Mouse (Mus musculus) forebrain, embryonic 16.5 days (tissue): Measurements from ENCODE around the gene Nsmce3. TPM values are rescaled to one million over a fixed set of nuclear protein-coding genes. Genes with fewer than 3 reads are reported as not detected.

Experiments used
- ATAC-seq: fragments of 200-750 bp; cut with Nextera tagmentation; 2 replicates; pipeline ENCODE4 v1.8.0; 2017; ENCODE audit warnings: mild to moderate bottlenecking, moderate library complexity
- H3K27ac ChIP-seq: fragments of 300-500 bp; sonication (generic); 2 replicates; pipeline ENCODE4 v1.5.1; 2014; ENCODE audit warnings: low read length, control low read depth
- H3K27me3 ChIP-seq: fragments of 300-500 bp; sonication (generic); replicated peaks from 2 replicates; pipeline ENCODE4 v1.6.1; 2014; ENCODE audit warnings: low read length; ENCODE audit not compliant: control insufficient read depth, insufficient read depth
- H3K36me3 ChIP-seq: fragments of 300-500 bp; sonication (generic); 2 replicates; pipeline ENCODE4 v1.6.1; 2014; ENCODE audit not compliant: control insufficient read depth, insufficient read depth
- H3K4me1 ChIP-seq: fragments of 300-500 bp; sonication (generic); replicated peaks from 2 replicates; pipeline ENCODE4 v1.6.1; 2014; ENCODE audit warnings: low read length; ENCODE audit not compliant: control insufficient read depth, insufficient read depth
- H3K4me2 ChIP-seq: fragments of 300-500 bp; sonication (generic); 2 replicates; pipeline ENCODE4 v1.6.1; 2014; ENCODE audit warnings: mild to moderate bottlenecking, low read length, control low read depth
- H3K4me3 ChIP-seq: fragments of 300-500 bp; sonication (generic); replicated peaks from 2 replicates; pipeline ENCODE4 v1.5.1; 2014; ENCODE audit warnings: mild to moderate bottlenecking, low read length, control low read depth
- H3K9ac ChIP-seq: fragments of 300-500 bp; sonication (generic); replicated peaks from 2 replicates; pipeline ENCODE4 v1.6.1; 2014; ENCODE audit warnings: low read depth, low read length, control low read depth
- H3K9me3 ChIP-seq: fragments of 300-500 bp; sonication (generic); 2 replicates; pipeline ENCODE4 v1.6.1; 2016; ENCODE audit warnings: low read length; ENCODE audit not compliant: control insufficient read depth
- WGBS: fragments of 180-500 bp; shearing (Covaris S2); extraction: QIAGEN DNeasy Blood & Tissue Kit; methylation state at CpG from one replicate; pipeline ENCODE4 v1.1.7; 2014; 5-methylcytosine and 5-hydroxymethylcytosine counted together
- polyA plus RNA-seq: library from polyadenylated mRNA; unstranded; fragments of >200 nt; fragmentation: Nextera tagmentation; extraction: Ambion mirVana; gene quantifications from 2 replicates; pipeline ENCODE4 v1.2.1, GENCODE M21; 2015

The Nsmce3 gene
- 9.5 and 9.9 TPM in 2 replicates for polyA plus RNA-seq

DNA sequence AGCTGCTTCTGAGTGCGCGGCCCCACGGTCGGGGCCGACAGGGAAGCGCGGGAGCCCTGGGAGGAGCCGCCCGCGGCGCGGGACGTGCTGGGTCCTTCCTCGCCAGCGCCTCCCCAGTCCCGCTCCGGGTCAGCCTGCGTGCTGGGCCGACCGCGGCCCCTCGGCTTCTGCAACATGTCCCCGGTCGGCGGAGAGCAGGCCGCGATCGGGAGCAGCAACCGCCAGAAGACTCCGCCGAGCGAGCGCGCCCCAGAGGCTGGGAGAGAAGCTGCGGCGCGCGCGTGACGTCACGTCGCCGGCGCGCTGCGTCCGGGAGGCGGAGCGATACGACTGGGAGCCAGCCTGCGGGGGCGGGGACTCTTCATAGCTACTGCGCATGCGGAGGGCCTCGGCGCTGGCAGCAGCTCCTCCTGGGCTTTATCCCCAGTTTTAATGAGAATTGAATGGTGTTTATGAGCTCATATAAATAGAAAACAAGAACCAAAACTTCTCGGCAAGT, at the start of gene Nsmce3:
Gene Nsmce3, minus strand, starts transcription at position 255 of the 499 bp plus-strand sequence.
- ATAC-seq = peak; percentile 96
- Histone ChIP-seq H3K9me3 (no peaks in the 10 kb centered on the region), H3K9ac (peak within 1 kb of the TSS; percentile 93), H3K27ac (peak within 1 kb of the TSS; percentile 95), H3K4me2 (peak within 1 kb of the TSS; percentile 98), H3K36me3 (no peaks in the 10 kb centered on the region), H3K4me1 (peaks cover 33% of the 10 kb centered on the region), H3K27me3 (no peaks in the 10 kb centered on the region), H3K4me3 (peak within 1 kb of the TSS; percentile 93)
- 0% methylated on average over 47 of the region's 57 CpGs for WGBS

DNA sequence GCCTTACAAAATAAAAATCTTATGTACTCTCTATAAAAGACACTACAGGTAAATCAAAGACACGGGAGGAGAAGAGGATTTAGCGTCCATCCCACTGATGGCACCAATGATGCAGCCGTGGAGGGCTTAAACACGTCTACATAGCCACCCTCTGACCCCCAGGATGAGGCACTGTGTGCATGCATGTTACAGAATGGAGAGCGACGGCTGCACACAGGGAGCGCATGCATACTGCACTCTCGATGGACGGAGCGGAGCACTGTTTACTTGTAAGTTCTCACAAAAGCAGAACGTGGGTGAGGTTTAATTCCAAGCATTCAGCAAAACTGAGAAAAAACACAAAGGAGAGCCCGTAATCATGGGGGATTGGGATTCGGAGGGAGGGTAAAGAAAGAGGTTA, 48.4 kb upstream of the Nsmce3 start:
- peaks cover 3% of the 10 kb centered on the region; the same call in 1 of the 2 replicates for H3K9me3 ChIP-seq
- H3K4me3 ChIP-seq = no peak overlapping the region
- H3K4me2 ChIP-seq = no peak overlapping the region
- 54% methylated on average over 13 of the region's 13 CpGs for WGBS
- H3K4me1 ChIP-seq = peaks cover 10% of the 10 kb centered on the region
- H3K9ac ChIP-seq = no peak overlapping the region
- no peak for ATAC-seq
- no peaks in the 10 kb centered on the region for H3K36me3 ChIP-seq
- H3K27ac ChIP-seq = no peak overlapping the region
- no peaks in the 10 kb centered on the region for H3K27me3 ChIP-seq

DNA sequence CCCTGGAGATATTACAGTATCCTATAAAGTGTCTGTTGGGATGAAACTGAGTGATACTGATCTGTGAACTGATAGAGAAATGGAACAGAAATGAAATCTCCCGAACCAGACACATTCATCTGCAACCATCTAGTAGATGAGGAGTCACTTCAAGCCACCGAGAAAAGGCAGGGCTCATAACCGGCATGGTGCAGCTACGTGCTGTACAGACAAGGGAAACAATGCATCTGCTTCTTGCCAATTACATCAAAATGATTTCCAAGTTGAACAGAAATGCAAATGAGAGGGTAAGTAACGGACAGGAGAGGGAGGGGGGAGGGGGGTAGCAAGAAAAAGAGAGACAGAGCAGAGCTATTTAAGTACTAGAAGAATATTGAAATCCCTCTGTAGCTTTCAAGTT, 47.9 kb upstream of the Nsmce3 start:
- 17% methylated on average over 5 of the region's 5 CpGs for WGBS
- H3K4me3 ChIP-seq = no peak overlapping the region
- no peak overlapping the region for H3K27ac ChIP-seq
- peaks cover 10% of the 10 kb centered on the region for H3K4me1 ChIP-seq
- H3K9me3 ChIP-seq = peaks cover 3% of the 10 kb centered on the region; the same call in 1 of the 2 replicates
- peak; percentile 24; the same call in 1 of the 2 replicates for ATAC-seq
- H3K36me3 ChIP-seq = no peaks in the 10 kb centered on the region
- H3K9ac ChIP-seq = no peak overlapping the region
- no peaks in the 10 kb centered on the region for H3K27me3 ChIP-seq
- H3K4me2 ChIP-seq = no peak overlapping the region

GRCm38 (mm10) chr7:64916654-64917053, 43.9 kb upstream of the Nsmce3 start:
- Histone ChIP-seq H3K4me2 (no peak overlapping the region), H3K9me3 (peaks cover 3% of the 10 kb centered on the region; the same call in 1 of the 2 replicates), H3K36me3 (no peaks in the 10 kb centered on the region), H3K4me1 (peaks cover 7% of the 10 kb centered on the region), H3K4me3 (no peak overlapping the region), H3K27me3 (no peaks in the 10 kb centered on the region), H3K27ac (no peak overlapping the region), H3K9ac (no peak overlapping the region)
- 43% methylated on average over 7 of the region's 7 CpGs for WGBS
- ATAC-seq = 0 out of 2 replicates have a peak, but pooled peaks have one; percentile 27

DNA sequence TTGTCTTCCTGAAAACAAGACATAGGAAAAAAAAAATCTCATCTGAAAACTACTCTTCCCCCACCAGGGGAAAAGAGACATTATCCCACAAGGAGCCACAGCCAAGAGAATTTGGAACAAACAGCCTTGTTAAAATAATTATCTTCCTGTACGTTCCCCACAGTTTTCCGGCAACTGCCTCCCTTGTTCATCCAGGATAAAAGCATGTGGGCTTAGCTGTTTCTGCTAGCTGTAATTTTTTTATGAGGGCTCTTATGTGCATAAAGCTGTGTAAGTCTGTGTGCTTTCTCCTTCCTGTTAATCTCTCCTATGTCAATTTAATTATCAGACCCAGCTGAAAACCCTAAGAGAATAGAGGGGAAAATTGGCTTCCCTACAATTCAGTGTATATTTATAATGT, 42.3 kb upstream of the Nsmce3 start:
- H3K4me1 ChIP-seq = 0 out of 2 replicates have a peak, but pooled peaks cover 4% of the 10 kb centered on the region
- H3K4me2 ChIP-seq = no peak overlapping the region
- peak; percentile 53; the same call in 1 of the 2 replicates for ATAC-seq
- H3K4me3 ChIP-seq = no peak overlapping the region
- no peak overlapping the region for H3K9ac ChIP-seq
- H3K27me3 ChIP-seq = no peaks in the 10 kb centered on the region
- no peak overlapping the region for H3K27ac ChIP-seq
- 10% methylated on average over 2 of the region's 2 CpGs for WGBS
- H3K9me3 ChIP-seq = peaks cover 3% of the 10 kb centered on the region; the same call in 1 of the 2 replicates
- H3K36me3 ChIP-seq = no peaks in the 10 kb centered on the region

GRCm38 (mm10) chr7:64911945-64912344, 39.1 kb upstream of the Nsmce3 start:
- no peaks in the 10 kb centered on the region; the same call in 1 of the 2 replicates for H3K9me3 ChIP-seq
- no peaks in the 10 kb centered on the region for H3K27me3 ChIP-seq
- no peak for ATAC-seq
- 0 out of 2 replicates have a peak, but pooled peaks cover 3% of the 10 kb centered on the region for H3K4me1 ChIP-seq
- H3K4me2 ChIP-seq = no peak overlapping the region
- no peak overlapping the region for H3K4me3 ChIP-seq
- H3K36me3 ChIP-seq = no peaks in the 10 kb centered on the region
- 82% methylated on average over 2 of the region's 2 CpGs for WGBS
- no peak overlapping the region for H3K27ac ChIP-seq
- no peak overlapping the region for H3K9ac ChIP-seq

- Histone ChIP-seq H3K36me3 (no peaks in the 10 kb centered on the region), H3K27ac (no peak overlapping the region), H3K4me3 (no peak overlapping the region), H3K4me2 (no peak overlapping the region), H3K9me3 (no peaks in the 10 kb centered on the region; the same call in 1 of the 2 replicates), H3K4me1 (no peaks in the 10 kb centered on the region), H3K27me3 (no peaks in the 10 kb centered on the region), H3K9ac (no peak overlapping the region)
- ATAC-seq = no peak
- WGBS = 91% methylated on average over 2 of the region's 2 CpGs
Observed at GRCm38 (mm10) chr7:64910208-64910607, 37.4 kb upstream of the Nsmce3 start.

DNA sequence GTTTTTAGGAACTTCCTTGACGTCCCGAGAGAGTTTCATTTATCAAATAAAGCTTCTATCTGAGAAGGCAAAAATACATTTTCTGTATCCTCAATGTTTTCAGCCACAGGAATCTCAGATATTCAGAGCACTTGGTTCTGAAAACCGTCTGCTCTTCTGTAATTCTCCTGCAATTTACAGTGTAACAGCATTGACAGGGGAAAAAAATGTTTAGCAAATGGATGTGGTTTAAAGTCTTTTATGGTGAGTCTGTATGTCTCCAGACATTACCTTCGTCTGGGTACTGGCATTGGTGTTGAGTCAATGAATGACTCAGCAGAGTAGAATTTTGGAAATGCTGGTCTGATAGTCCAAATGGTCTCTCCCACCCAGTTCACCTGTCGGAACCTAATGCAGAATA, 34.2 kb upstream of the Nsmce3 start:
- WGBS = 79% methylated on average over 5 of the region's 5 CpGs
- Histone ChIP-seq H3K36me3 (no peaks in the 10 kb centered on the region), H3K4me3 (no peak overlapping the region), H3K27me3 (no peaks in the 10 kb centered on the region), H3K9me3 (no peaks in the 10 kb centered on the region; the same call in 1 of the 2 replicates), H3K4me1 (no peaks in the 10 kb centered on the region), H3K27ac (no peak overlapping the region), H3K4me2 (no peak overlapping the region), H3K9ac (no peak overlapping the region)
- ATAC-seq = no peak

- no peak overlapping the region for H3K4me2 ChIP-seq
- WGBS = 89% methylated on average over 3 of the region's 3 CpGs
- H3K9ac ChIP-seq = no peak overlapping the region
- H3K4me3 ChIP-seq = no peak overlapping the region
- H3K27me3 ChIP-seq = no peaks in the 10 kb centered on the region
- no peak overlapping the region for H3K27ac ChIP-seq
- H3K4me1 ChIP-seq = no peaks in the 10 kb centered on the region
- ATAC-seq = no peak
- H3K9me3 ChIP-seq = no peaks in the 10 kb centered on the region; the same call in 1 of the 2 replicates
- H3K36me3 ChIP-seq = no peaks in the 10 kb centered on the region
Observed at GRCm38 (mm10) chr7:64905506-64905905, 32.7 kb upstream of the Nsmce3 start.
